Mouse (Mus musculus): ENCODE results near the gene Exosc5.

Gene Exosc5

DNA sequence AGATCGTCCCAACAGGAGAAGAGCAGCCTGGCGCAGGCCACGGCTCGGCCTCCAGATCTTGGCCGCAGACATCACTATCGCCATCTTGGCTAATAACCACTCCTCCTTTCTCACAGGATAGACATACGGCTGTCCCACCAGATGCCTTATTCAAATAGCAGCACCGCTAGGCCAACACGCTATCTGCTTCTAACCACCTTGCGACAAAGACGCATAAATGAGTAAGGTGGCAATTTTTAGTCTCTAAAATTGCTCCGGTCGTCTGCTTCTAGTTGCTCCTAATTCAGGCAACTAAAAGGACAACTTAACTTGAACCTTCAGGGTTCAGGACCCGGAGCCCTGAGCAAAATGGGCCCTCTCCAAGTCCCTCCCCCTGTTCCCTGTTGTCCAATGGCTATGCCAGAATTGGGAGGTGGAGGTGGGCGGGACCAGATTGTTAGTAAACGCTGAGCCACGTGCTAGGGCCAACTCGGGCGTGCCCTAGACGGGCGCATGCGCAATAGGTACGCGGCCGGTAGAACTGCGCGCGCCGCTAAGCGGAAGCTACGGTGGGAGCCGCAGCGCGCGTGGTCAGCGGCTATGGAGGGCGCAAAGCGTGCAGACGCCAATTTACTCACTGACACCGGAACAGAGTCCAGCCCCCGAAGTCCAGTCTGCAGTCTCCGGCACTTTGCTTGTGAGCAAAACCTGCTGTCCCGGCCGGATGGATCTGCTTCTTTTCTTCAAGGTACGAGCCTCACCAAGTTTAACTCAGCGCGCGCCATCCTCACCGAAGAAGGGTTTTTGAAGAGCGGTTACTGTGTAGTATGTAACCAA is at the start of gene Exosc5, which contains the start of gene Bckdha:
TSS of gene Exosc5 (plus strand) at position 508 of the 816 bp plus-strand sequence.
TSS of gene Bckdha (minus strand) at position 325 of the 816 bp plus-strand sequence.
- peak; percentile 92 to 98 for DNase-seq (ENCODE audit: low spot score in 2 of 2)

DNA sequence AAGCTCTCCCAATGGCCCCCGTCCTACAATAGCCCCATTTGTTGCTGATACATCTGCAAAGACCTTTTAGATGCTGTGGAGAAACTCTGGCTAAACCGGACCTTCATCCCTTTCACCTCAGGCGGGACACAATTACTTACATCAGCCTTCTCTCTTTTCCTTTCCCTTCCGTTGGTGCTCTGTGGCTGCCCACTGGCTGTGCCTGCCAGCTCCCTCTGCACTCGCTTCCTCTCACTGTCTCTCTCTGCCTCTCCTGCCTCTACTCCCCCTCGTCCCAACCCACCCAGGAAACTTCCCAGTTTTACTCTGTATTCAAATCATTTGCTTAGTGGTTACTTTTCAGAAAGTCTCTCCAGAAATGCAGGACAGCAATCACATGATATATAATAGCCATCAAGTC is 48.9 kb upstream of the Exosc5 start:
- DNase-seq (ENCODE audit: low spot score in 2 of 2), result no peak

DNA sequence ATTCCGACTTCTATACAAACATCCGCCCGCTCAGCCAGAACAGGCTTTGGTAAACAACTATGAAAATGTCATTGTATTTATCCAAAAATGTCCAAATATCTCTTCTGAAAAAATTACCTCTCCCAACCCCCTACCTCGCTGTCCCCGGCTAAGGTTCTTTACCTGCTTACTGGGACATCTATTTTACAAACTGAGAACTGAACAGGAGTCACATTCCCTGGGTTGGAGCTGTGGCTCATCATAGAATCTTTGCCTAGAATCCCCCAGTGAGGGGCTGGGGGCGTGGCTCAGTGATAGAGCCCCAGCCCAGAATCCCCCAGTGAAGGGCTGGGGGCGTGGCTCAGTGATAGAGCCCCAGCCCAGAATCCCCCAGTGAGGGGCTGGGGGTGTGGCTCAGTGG is 47.5 kb upstream of the Exosc5 start:
- DNase-seq (ENCODE audit: low spot score in 2 of 2), result no peak

DNA sequence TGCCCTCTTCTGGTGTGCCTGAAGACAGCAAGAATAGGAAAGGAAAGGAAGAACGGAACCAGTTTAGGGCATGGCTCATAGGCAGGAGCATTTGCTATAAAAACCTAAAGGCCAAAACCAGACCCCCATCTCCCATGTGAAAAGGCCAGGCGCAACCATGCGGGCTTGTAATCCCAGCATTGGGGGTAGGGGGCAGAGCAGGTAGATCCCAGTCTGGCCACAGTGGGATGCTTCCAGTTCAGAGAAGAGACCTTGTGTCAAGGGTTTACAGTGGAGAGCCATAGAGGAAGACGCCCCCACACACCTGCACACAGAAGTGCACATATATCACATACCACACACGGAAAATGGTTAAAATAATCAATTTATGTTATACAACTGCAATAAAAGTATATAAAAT is 44.9 kb upstream of the Exosc5 start:
- DNase-seq (ENCODE audit: low spot score in 2 of 2), result no peak

DNA sequence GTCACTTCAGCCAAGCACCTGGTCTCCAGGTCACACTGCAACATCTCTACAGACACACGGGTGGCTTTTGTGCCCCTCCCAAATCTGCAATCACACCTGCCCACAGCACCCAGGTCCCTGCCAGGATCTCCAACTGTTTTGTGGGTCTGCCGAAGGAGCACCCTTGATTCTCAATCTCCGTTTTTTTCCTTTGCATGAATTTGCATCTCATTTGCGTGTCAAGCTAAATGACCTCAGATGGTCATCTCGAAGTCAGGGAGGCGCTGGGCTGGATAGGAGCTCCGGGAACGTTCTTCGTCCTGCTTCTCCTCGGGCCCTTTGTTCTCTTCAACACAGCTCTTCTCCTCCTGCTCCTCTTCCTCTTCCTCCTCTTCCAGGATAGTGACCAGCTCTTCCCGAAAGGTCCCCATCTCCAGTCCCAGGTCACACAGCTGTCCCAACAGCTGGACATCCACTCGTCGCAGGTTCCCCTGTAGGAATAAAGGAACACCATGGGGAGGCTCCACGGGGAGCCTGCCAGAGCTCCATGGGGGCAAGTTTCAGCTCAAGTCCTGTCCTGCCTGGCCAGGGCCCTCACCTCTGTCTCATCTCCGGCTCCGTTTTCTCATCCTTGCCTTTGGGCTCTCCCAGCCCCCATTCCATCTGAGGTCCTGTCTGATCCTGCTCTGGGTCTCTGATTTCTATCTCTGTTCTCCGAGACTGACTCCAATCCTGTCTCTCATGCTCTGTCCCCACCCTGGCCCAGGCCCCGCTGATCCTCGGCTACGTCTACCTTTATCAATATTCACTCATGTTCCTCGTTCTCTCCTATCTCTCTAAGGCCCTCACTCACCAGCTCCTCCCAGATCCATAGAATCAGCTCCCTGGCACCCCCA is 43.9 kb upstream of the Exosc5 start:
- DNase-seq (ENCODE audit: low spot score in 2 of 2), result no peak

DNA sequence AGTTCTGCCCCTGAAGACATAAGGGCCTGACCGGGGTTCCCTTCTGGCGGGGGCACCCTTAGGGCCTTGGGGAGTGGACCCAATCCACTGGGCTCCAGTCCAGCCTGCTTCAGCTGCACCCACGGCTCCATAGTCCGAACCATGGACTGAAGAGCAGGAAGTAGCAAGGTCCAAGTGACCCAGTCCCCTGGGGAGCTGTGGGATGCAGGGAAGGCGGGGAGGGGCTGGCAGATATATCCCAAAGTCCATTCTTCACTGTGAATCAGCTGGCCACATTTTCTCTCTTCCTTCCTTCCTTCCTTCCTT is 43.3 kb upstream of the Exosc5 start, which contains the start of gene Erich4:
TSS of gene Erich4 (minus strand) at position 187 of the 306 bp plus-strand sequence.
- no peak for DNase-seq (ENCODE audit: low spot score in 2 of 2)

DNA sequence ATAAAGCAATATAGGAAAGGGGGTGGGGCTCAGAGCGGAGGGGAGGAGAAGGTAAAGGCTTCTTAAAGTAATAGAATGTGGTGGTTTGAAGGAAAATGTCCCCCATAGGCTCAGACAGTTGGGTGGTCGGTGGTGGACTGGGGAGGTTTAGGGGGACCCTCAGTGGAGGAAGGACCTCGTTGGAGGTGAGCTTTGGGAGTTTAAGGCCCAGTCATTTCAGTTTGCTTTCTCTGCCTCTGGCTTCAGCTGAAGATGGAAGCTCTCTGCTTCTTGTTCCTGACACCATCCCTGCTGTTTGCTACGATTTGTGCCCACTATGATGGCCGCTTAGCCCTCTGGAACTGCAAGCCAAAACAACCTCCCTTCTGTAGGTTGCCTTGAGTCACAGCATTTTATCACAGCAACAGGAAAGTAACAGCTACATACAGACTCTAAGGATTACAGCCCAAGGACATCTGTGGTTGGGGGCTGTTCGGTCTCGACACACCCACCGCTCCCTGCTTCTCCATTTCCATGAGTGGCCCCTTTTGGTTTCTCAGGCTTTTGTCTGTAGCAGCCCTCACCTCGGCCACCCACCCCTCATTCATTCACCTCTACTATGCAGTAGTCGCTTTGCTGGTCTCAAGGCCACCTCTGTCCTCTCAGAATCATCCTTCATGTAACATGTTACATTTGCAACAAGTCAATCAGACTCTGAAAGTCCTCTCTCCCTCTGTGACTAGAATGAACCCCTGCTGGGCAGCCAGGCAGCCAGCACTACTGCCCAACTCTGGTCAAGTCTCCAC is 41.4 kb upstream of the Exosc5 start:
- DNase-seq (ENCODE audit: low spot score in 2 of 2), result no peak

DNA sequence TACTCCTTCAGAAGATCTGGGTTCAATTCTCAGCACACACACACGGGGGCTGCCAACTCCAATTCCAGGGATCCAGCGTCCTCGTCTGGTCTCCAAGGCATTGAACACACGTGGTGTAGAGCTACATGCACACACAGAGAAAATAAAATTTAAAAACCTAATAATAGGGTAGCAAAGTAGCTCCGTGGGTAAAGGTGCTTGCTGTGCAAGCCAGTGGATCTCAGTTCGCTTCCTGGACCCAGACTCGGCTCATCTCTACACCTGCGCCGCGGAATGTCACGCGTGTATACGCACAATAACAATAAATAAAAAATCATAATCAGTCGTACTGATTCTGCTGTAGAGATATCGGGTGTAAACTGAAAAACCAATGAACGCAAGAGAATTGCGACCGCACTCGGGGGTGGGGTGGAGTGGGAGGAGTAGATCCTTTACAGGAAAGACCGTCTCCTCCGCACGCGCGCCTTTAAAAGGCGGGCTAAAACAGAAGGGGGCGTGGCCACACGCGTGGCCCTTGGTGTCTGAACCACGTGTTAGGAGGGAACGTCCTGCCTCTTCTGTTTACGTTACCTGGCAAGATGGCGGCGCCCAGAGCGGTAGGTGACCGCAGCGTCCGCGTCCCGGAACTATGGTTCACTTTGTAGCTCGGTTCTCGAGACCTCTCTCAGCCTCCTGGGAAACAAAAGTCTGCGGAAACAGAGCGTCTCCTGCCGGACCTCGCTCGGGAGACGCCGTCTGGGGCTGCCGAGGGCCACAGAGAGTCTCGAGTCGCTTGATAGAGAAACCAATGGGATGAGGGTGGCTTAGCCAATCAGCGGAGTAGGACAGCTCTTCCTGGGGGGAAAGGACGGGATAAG is 39.9 kb upstream of the Exosc5 start, which contains the start of gene Dmac2:
TSS of gene Dmac2 (plus strand) at position 550 of the 857 bp plus-strand sequence.
- peak; percentile 89 to 93 for DNase-seq (ENCODE audit: low spot score in 2 of 2)

DNA sequence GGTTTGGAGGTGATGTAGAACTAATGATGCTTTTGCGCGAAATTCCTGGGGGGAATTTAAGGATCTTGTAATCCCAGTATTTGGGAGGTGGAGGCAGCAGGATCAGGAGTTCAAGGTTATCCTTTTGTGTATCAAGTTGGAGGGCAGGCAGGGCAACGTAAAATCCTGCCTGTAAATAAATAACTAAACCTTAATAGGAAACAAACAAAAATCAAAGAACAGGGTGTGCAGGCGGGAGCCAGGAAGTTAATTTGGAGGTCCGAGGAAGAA is 39.3 kb upstream of the Exosc5 start:
- no peak for DNase-seq (ENCODE audit: low spot score in 2 of 2)

DNA sequence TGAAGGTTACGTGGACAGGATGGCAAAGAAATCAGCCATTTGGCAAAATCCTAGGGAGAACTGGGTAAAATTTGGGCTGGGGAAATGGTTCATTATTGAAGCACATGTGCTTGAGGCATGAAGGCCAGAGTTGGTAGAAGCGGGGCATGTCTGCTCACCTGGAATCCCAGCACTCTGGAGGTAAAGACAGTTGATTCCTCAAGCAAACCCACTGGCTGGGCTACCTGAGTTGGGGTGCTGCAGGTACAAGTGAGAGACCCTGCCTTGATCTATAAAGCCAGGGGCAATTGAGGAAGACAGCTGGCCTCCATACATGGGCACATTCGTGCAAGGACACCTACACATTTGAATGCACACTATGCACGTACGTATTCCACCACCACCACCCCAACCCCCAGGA is 38.9 kb upstream of the Exosc5 start:
- no peak for DNase-seq (ENCODE audit: low spot score in 2 of 2)

DNA sequence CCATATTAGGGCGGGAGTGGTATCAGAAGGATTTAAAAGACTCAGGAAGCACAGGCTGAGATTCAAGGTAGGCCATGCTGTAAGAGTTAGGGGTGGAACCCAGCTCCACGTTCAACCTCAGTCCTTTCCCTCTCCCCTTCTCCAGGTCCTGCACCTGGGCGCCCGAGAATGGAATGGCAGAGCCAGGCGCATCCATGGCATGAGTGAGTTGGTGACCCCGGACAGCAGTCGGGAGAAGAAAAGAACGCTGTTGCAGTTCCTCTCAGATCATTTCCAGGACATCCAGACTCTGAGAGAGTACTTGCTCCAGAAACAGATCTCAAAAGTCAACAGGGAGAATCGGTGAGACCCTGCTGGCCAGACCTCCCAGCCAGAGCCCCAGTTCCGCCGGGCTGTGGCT is 38.2 kb upstream of the Exosc5 start:
- DNase-seq (ENCODE audit: low spot score in 2 of 2), result no peak

DNA sequence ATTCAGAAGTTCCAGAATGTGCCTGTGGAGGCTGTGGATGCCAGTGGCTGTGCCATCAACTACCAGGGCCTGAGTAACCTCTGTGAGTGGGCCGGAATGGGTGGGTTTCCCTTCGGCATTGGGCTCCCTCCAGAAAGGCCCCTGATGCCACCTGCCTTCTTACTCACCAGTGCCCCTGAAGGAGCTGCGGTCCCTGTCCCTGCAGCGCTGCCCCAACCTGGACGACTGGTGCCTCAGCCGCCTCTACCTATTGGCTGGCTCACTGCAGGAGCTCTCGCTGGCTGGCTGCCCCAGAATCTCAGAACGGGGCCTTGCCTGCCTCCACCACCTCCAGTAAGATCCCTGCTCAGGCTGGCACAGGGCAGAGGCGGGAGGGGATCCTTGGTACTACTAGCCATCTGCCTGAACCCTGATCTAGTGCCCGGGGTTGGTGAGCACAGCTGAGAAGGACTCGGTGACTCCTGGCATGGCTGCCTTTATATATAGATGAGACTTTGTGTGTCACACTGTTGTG is 35.0 kb upstream of the Exosc5 start:
- DNase-seq (ENCODE audit: low spot score in 2 of 2), result no peak

DNA sequence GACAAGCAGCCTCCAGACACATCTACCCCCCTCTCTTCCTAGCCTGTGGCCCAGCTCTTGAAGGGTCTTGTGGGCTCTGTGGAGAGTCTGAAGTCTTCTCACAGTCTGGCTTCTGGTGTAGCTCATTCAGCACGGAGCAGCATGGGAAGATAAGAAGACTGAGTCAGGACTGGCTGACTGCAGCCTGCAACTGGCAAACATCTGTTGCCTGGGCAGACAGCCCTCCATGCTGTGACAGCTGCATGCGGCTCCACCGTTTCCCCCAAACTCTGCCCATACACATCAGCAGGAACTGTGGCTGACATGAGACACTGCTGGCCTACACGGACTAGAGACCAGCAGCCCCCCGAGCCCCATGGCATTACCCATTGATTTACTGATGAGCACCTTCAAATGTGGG is 34.1 kb upstream of the Exosc5 start:
- no peak for DNase-seq (ENCODE audit: low spot score in 2 of 2)

DNA sequence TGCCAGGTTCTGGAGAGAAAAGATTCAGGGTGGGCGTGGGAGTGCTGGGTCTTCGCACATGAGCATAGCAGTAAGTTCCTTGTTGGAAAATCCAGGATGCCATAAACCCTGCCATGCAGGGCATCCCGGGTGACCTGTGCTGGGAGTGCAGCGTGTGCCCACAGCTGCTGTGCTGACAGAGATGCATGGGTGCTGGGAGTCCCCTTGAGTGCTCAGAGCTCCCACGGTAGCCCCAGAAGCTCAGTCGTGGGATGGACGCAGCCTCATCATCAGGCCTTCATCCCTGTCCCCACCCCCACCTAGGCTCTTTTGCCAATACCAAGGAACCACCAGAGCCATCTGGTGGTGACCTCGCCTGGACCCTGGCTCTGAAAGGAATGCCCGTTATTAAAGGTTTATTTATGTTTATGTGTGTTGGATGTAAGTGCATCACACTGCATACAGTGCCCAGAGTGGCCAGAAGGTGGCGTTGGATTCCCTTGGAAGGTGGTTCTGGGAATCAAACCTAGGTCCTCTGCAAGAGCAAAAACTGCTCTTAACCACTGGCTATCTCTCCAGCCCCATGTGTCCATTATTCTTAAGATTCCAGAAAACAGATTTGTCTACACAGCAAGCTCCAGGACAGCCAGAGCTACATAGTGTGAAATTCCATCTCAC is 33.2 kb upstream of the Exosc5 start:
- no peak for DNase-seq (ENCODE audit: low spot score in 2 of 2)

DNA sequence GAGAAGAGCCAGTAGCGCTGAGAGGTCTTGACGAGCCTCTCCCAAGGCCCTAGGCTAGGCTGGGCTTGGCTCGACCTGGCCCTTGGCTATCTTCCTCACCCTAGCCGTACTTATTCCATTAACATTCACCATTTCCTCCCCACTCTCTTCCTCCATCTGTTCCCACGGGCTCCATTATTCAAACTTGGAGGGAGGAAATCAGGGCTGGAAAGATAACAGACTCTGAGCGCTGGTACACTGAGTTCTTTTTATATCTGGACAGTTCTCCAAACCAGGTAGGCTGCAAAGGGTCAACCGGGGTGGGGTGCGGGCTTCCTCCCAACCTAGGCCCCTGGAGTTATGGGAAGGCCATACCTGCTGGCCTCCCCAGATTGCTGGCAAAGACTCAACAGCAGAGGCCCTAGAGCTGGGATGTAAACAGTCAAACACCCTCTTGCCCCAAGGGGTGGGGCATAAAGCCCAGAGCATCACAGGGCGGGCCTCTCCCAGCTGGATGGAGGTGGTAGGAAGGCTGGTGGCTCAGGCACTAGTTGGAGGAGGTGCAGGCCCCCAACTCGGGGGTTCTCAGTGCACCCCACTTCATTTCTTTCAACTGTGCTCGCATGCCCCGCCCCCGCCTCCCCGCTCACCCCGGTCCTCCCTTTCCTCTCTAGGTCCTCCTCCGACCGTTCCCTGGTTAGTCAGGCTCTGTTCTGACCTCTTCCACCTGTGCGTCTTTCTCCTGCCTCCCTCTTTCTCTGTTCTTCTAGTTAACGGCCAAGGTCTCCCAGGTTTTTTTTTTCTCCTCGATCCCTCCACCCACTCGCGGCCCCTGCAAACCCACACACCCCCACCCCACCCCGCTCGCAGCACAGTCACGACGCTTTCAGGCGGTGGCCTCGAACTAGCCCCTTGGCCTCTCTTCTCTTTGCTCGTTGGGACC is 32.2 kb upstream of the Exosc5 start, which contains the start of gene B3gnt8:
TSS of gene B3gnt8 (plus strand) at position 146 of the 922 bp plus-strand sequence.
- DNase-seq (ENCODE audit: low spot score in 2 of 2), result peak; percentile 36 to 66

DNA sequence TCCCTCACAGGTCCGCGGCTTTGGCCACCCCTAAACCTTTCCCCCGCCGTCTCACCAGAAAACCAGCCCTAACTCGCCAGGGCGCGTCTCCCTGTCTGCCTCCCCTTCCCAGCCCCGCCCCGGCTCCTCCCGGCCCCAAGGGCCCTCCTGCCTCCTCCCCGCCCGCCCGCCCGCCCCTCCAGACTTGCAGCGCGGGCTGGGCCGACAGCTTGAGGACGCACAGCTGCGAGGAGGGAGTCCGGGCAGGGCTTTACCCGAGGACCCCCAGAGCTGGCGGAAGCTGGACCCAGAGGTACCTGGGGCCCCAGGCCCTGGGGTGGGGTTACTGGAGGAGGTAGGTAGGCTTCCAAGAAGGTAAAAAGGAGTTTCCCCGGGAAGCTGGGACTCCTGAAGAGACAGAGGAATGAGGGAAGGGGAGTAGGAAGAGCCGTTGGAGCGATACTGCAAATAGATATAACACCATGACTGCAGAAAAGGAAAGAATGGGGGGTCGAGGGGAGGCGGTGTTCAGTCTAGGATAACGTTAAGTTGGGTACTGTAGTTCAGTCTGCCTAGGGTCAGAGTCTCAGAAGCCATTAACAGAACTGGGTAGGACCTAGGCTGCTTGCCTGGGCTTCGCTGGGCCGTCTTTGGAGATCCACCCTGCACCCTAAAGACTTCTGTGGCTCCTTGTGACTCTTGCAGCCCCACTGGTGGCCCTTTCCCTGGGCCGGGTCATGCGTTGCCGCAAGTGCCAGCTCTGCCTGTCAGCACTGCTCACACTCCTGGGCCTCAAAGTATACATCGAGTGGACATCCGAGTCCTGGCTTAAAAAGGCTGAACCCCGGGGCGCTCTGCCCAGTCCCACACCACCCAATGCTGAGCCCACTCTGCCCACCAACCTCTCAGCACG is 31.3 kb upstream of the Exosc5 start:
- DNase-seq (ENCODE audit: low spot score in 2 of 2), result peak; percentile 67 to 84

DNA sequence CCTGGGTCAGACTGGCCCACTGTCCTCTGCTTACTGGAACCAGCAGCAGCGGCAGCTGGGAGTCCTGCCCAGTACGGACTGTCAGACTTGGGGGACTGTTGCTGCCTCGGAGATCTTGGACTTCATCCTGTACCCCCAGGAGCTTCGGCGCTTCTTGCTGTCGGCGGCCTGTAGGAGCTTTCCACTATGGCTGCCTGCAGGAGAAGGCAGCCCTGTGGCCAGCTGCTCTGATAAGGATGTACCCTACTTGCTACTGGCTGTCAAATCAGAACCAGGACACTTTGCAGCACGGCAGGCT is 30.7 kb upstream of the Exosc5 start:
- DNase-seq (ENCODE audit: low spot score in 2 of 2), result no peak

DNA sequence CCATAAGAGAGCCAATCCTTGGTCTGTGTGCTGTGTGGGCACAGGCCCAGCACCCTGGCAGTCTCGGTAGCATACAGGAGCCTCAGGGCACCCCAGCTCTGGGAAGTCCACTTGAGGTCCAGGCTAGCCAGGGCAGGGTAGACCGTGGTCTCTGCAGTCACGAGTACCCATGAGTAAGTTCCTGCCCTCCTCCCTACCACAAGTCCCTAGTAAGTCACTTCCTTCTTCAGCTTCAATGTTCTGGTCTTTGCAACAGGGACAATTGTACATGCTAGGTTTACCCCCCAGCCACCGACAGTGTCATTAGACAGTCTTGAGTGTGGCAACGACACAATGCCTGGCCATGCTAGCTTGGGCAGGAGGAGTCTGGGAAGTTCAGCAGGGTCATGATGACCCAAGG is 26.3 kb upstream of the Exosc5 start:
- no peak for DNase-seq (ENCODE audit: low spot score in 2 of 2)

DNA sequence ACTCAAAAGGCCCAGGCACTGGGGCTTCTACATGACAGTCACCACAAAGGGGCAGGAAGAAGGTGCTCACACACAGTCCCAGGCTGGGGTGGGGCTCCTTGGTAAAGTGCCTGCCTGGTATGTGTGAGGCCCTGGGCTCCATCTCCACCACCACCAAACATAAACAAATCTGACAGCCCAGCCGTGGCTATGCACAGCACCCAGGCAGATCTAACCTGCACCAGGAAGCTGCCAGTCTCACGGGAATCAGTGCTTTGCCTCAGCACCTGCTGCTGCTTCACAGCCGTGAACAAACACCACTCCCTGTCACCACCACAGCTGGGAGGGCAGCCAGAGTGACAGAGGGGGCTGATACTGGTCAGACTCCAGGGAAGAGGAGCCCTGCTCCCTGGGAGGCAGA is 22.6 kb upstream of the Exosc5 start:
- DNase-seq (ENCODE audit: low spot score in 2 of 2), result no peak
